Mouse (Mus musculus) activated CD4-positive, CD25-positive, alpha-beta regulatory T cell (primary cell): ENCODE results near the gene Gm5901. TPM values are rescaled to one million over a fixed set of nuclear protein-coding genes. Genes with fewer than 3 reads are reported as not detected.

Experiments
- polyA plus RNA-seq, 2 experiments: library from polyadenylated mRNA; unstranded; fragments of 100-300 nt; shearing (Covaris generic); gene quantifications; one replicate each; pipeline ENCODE4 v1.2.1; 2017

Gm5901 gene
- not detected for polyA plus RNA-seq

DNA sequence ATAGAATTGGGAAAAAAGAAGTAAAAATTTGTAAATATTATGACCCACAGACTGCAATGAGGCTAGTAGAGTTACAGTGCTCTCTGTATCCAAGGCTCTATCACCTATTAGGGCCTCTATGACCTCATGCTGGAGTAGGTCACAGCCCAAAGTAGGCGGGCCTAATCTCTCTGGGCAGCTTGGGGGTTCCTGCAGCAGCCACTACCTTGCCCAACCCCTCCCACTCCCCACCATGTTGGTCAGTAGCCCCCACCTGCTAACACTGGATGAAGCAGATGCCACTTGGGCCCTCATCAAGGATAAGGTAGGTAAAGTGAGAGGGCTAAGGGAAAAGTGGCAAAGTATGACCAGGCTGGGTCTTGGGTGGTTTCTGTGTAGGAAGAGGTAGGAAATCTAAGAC is at the start of gene Gm5901:
Gene Gm5901, plus strand, starts transcription at position 173 of the 400 bp plus-strand sequence.

DNA sequence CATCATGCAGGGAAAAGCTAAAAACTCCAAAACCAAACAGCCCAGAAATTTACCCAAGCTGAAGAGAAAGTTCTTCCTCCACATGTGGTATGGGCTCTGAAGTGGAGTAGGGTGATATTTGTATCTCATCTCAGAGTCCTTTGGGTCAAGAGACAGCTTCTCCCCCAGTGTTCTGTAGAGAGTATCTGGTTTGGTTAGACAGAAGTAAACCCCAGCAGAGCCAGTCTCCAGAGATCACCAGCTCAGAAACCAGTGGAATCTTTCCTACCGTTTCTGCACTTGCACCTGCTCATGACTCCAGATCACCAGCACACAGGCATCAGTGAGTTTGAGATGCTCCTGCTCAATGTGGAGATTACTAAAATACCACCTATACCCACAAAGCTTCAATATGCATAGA is 40.8 kb upstream of the Gm5901 start, which contains the start of gene Olfr690:
Gene Olfr690, minus strand, starts transcription at position 101 of the 400 bp plus-strand sequence.

DNA sequence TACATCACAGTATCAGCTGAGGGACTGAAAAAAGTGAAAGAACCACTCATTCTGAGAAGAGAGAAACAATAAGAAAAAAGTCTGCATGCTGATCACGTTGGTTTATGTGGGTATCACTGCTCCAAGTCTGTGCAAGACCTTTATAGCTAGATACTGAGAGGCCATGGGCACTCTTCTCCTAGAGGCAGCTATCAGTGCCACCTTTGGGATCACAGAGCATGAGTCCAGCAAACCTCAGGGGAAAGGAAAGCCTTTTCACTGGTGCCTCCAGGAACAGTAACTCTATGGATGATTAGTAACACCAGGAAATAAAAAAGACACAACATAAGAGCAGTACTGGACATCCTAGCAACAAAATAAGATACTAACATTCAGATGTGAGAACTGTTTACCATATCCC is 32.7 kb upstream of the Gm5901 start, which contains the start of gene Olfr691:
Gene Olfr691, minus strand, starts transcription at position 101 of the 400 bp plus-strand sequence.

DNA sequence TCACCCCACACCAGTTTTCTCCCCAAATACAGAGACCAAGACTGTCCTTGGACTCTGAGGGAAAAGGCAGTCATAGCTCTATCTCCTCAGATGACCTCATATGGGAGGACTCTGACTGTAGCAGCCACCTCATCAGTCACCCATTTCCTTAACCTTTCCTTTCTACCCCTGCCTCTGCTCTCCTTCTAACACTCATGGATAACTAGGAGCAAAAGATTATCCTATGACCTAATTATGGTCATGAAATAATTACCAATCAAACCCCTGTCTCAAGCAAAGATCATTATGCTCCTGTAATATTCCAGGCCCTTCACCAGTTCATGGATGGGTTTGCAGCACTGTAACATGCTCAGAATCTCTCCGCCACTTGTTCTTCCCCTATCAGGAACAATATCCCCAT is 6.9 kb upstream of the Gm5901 start, which contains the start of gene Olfr692:
Gene Olfr692, plus strand, starts transcription at position 301 of the 400 bp plus-strand sequence.

DNA sequence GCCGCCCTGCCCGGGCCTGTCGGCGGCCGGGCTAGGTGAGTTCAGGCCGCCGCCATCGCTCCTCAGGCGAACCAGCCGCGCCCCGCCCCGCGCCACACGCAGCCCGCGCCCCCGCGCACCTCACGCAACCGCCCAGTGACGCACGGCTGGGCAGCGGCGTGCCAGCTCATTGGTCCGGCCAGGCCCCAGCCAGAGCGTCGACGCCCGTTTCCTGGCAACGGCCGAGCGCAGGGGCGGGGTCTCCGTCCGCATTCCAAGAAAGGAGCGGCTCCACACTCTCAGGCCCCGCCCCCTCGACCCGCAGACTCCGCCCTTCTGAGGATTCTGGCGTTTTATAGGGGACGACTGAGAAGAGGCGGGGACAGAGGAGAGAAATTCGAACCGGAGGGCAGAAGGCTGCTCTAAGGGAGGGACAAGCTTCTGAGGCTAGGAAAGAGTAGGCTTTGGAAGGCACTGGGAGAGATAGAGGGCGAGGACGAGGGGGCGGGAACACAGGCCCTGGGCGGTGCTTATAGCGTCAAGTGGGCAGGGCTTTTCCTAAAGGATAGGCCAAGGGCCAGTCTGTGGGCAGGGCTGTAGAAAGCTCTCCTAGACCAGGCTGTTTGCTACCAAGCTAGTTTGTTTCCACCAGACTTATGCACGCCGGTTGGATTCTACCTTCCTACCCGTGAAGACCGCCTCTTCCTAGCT is 25.2 kb downstream of the Gm5901 start, which contains the start of gene Fam160a2:
Gene Fam160a2, minus strand, starts transcription at position 120 of the 690 bp plus-strand sequence.

DNA sequence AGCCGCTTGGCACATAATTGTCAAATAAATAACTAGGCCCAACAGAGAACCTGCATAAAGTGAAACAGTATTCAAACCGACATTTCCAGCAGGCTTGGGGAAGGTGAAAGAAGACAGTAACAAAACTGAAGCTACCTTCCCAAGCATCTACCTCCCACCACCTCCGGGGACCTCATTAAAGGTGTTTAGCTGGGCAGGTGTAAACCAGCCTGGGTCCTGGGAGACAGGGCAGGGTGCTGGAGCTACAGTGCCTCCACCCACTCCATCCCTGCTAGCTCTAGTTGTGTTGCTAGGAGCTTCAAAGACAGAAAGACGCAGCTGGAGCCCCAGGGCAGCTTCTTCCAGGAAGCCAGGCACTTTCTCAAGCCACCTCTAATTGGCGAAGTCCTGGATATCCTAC is 29.4 kb downstream of the Gm5901 start, which contains the start of gene Cnga4:
Gene Cnga4, plus strand, starts transcription at position 301 of the 400 bp plus-strand sequence.

DNA sequence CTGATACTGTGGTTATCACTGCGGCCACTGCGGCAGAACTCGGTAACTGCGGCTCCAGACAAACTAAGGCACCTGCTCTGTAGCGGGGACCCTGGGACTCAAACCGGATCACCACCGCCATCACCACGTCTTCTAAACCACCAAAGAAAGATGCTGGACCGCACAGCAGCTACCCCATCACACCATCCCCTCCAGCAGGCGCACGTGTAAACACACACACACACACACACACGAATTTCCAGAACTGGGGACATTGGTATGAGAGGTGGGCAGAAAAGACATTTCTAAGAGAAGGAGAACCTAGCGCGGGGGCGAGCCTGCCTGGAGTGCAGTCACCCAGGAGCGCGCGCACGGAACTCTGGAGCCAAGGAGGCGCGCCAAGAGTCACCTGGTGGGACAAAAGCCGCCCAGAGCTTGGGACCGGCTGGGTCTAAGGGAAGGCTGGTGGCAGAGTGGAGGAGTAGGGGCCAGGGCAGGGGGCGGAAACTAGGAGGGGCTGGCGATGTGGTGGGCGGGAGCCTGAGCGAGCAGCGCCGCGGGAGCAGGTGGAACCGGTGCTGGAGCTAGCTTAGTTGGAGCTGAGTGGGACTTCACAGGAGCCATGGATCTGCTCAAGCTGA is 50.7 kb downstream of the Gm5901 start, which contains the start of gene Cckbr:
Gene Cckbr, plus strand, starts transcription at position 308 of the 620 bp plus-strand sequence.

Other genes starting within 250 kb of the Gm5901 start
- gene Olfr683, start 228.0 kb upstream of the Gm5901 start, polyA plus RNA-seq: not detected
- not detected for gene Olfr684, start 211.4 kb upstream of the Gm5901 start, polyA plus RNA-seq
- not detected for gene Olfr685, start 189.0 kb upstream of the Gm5901 start, polyA plus RNA-seq
- not detected for gene Olfr686, start 167.6 kb upstream of the Gm5901 start, polyA plus RNA-seq
- gene Olfr688, start 86.9 kb upstream of the Gm5901 start, polyA plus RNA-seq: not detected
- under 1 TPM in 1 of 2 experiments, not detected in 1; 0.02 TPM for gene Olfr689, start 63.9 kb upstream of the Gm5901 start, polyA plus RNA-seq
- gene Olfr690, start 40.9 kb upstream of the Gm5901 start, polyA plus RNA-seq: under 1 TPM in 1 of 2 experiments, not detected in 1; 0.09 TPM
- gene Olfr691, start 32.8 kb upstream of the Gm5901 start, polyA plus RNA-seq: not detected
- gene Olfr692, start 6.8 kb upstream of the Gm5901 start, polyA plus RNA-seq: not detected
- gene Fam160a2, start 25.0 kb downstream of the Gm5901 start, polyA plus RNA-seq: 10 to 100 TPM; 18.2 to 23.4 TPM
- not detected for gene Cnga4, start 29.5 kb downstream of the Gm5901 start, polyA plus RNA-seq
- gene Cckbr, start 50.7 kb downstream of the Gm5901 start, polyA plus RNA-seq: not detected
- under 1 TPM in 1 of 2 experiments, not detected in 1; 0.31 TPM for gene Cavin3, start 107.3 kb downstream of the Gm5901 start, polyA plus RNA-seq
- gene Smpd1, start 179.3 kb downstream of the Gm5901 start, polyA plus RNA-seq: 10 to 100 TPM; 31.7 to 63.8 TPM
- 1 to 10 TPM; 1.8 to 10.0 TPM for gene Apbb1, start 206.6 kb downstream of the Gm5901 start, polyA plus RNA-seq
- under 1 TPM; 0.21 to 0.29 TPM for gene Hpx, start 225.1 kb downstream of the Gm5901 start, polyA plus RNA-seq